Mouse (Mus musculus) splenic B cell, adult 2 months (primary cell): Measurements from ENCODE around the gene Slc7a11.

ENCODE experiments used
- DNase-seq: peaks from one replicate; pipeline ENCODE4 v3.0.0-alpha.2; 2011; ENCODE audit warnings: low read depth, low spot score
- H3K27me3 ChIP-seq: 2 replicates; pipeline ENCODE4 v1.6.1; 2012; ENCODE audit warnings: mild to moderate bottlenecking, low read length, moderate library complexity, mixed read lengths; ENCODE audit not compliant: control insufficient read depth, poor library complexity, insufficient read depth, severe bottlenecking
- H3K36me3 ChIP-seq: 2 replicates; pipeline ENCODE4 v1.6.1; 2012; ENCODE audit warnings: mild to moderate bottlenecking, low read length, moderate library complexity, mixed read lengths; ENCODE audit not compliant: control insufficient read depth, poor library complexity, insufficient read depth, severe bottlenecking

The Slc7a11 gene

GRCm38 (mm10) chr3:50044666-50045065, 398.7 kb downstream of the Slc7a11 start:
- Histone ChIP-seq H3K36me3 (no peaks in the 10 kb centered on the region), H3K27me3 (no peaks in the 10 kb centered on the region)
- DNase-seq = no peak

GRCm38 (mm10) chr3:50044160-50044559, 399.3 kb downstream of the Slc7a11 start:
- Histone ChIP-seq H3K36me3 (no peaks in the 10 kb centered on the region), H3K27me3 (no peaks in the 10 kb centered on the region)
- no peak for DNase-seq

- Histone ChIP-seq H3K27me3 (no peaks in the 10 kb centered on the region), H3K36me3 (no peaks in the 10 kb centered on the region)
- no peak for DNase-seq
These were observed 402.3 kb downstream of the Slc7a11 start for GRCm38 (mm10) chr3:50041141-50041540.

- H3K36me3 ChIP-seq = no peaks in the 10 kb centered on the region
- no peaks in the 10 kb centered on the region for H3K27me3 ChIP-seq
- no peak for DNase-seq
These were observed 407.4 kb downstream of the Slc7a11 start for GRCm38 (mm10) chr3:50035875-50036528.

GRCm38 (mm10) chr3:50033325-50033724, 410.1 kb downstream of the Slc7a11 start:
- DNase-seq = no peak
- no peaks in the 10 kb centered on the region for H3K36me3 ChIP-seq

GRCm38 (mm10) chr3:50026039-50026438, 417.4 kb downstream of the Slc7a11 start:
- no peaks in the 10 kb centered on the region for H3K36me3 ChIP-seq
- no peak for DNase-seq
- no peaks in the 10 kb centered on the region for H3K27me3 ChIP-seq

More at GRCm38 (mm10) chr3:50033325-50033724, 410.1 kb downstream of the Slc7a11 start:
- H3K27me3 ChIP-seq = no peaks in the 10 kb centered on the region

- H3K36me3 ChIP-seq = no peaks in the 10 kb centered on the region
- no peak for DNase-seq
- no peaks in the 10 kb centered on the region for H3K27me3 ChIP-seq
These were observed 429.0 kb downstream of the Slc7a11 start for GRCm38 (mm10) chr3:50014396-50014795.

GRCm38 (mm10) chr3:50012012-50012411, 431.4 kb downstream of the Slc7a11 start:
- Histone ChIP-seq H3K36me3 (no peaks in the 10 kb centered on the region), H3K27me3 (no peaks in the 10 kb centered on the region)
- DNase-seq = no peak

- no peaks in the 10 kb centered on the region for H3K36me3 ChIP-seq
- DNase-seq = no peak
- H3K27me3 ChIP-seq = no peaks in the 10 kb centered on the region
These were observed 439.3 kb downstream of the Slc7a11 start for GRCm38 (mm10) chr3:50003970-50004683.

GRCm38 (mm10) chr3:50002067-50002466, 441.3 kb downstream of the Slc7a11 start:
- Histone ChIP-seq H3K27me3 (no peaks in the 10 kb centered on the region), H3K36me3 (no peaks in the 10 kb centered on the region)
- DNase-seq = no peak

GRCm38 (mm10) chr3:50001635-50002034, 441.8 kb downstream of the Slc7a11 start:
- DNase-seq = no peak
- no peaks in the 10 kb centered on the region for H3K27me3 ChIP-seq
- no peaks in the 10 kb centered on the region for H3K36me3 ChIP-seq

- no peak for DNase-seq
- Histone ChIP-seq H3K36me3 (no peaks in the 10 kb centered on the region), H3K27me3 (no peaks in the 10 kb centered on the region)
These were observed 450.5 kb downstream of the Slc7a11 start for GRCm38 (mm10) chr3:49992891-49993290.

GRCm38 (mm10) chr3:49987236-49987635, 456.2 kb downstream of the Slc7a11 start:
- DNase-seq = no peak
- Histone ChIP-seq H3K27me3 (no peaks in the 10 kb centered on the region), H3K36me3 (no peaks in the 10 kb centered on the region)

GRCm38 (mm10) chr3:49984795-49985194, 458.6 kb downstream of the Slc7a11 start:
- Histone ChIP-seq H3K36me3 (no peaks in the 10 kb centered on the region), H3K27me3 (no peaks in the 10 kb centered on the region)
- DNase-seq = no peak

- H3K27me3 ChIP-seq = no peaks in the 10 kb centered on the region
- no peak for DNase-seq
- H3K36me3 ChIP-seq = no peaks in the 10 kb centered on the region
These were observed 459.8 kb downstream of the Slc7a11 start for GRCm38 (mm10) chr3:49983429-49984268.
